Mouse (Mus musculus) fat pad, adult 2 months (tissue): ENCODE results near the gene Gm20517.
"Not testable (repeated sequence)": the region's sequence is repeated elsewhere in the genome, so short reads cannot be mapped to it uniquely, and the experiment has no call there.

Experiments
- DNase-seq: peaks from one replicate; pipeline ENCODE4 v3.0.0-alpha.2; 2011; ENCODE audit warnings: low read depth, low spot score; ENCODE audit errors: extremely low read depth

The Gm20517 gene

DNA sequence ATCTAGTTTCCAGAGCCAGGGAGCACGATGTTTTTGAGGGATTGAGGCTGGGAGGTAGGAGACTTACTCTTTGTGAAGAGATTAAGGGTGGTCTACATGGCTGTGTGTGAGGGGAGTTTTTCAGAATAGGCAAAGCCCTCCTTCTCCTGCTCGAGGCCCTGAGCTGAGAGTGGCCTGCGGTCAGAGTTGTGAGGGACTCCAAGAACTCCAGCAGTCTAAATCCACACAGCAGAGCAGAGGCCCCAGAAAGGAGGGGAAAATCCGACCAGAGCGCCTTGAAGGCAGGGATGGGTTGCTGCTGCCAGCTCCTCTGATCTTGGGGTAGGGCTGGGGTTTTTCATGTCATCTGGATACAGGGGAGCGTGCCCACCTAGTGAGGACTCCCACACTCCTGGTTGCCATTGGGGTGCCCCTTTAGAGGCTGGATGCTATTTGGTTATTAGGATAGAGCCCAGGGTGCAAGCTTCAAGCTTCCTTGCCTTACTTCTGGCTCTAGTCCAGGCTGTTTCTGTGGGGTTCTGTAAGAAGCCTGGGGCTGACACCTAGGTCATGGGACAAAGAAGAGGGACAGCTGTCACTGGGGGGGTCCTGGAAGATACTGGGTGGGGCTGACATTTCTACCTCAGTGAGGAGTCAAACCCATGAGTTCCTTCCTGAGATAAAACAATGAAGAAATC is 15.1 kb upstream of the Gm20517 start:
- no peak for DNase-seq

DNA sequence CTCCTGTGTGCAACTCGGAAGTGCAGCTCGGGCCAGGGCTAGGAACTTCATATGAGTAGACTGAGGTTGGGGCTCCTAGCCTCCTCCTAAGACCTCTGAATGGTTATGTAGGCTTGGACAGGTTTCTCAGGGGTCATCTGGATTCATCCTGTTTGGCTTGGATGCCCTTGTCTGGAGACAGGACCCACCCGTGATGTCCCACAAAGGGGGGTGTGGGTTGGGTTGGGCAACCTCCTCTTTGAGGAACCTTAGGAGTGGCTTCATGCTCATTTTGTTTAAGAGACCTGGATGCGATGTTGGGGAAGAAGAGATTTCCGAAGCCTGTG is 14.6 kb upstream of the Gm20517 start:
- no peak for DNase-seq

GRCm38 (mm10) chr17:47597261-47597660 is 14.1 kb upstream of the Gm20517 start:
- no peak for DNase-seq

GRCm38 (mm10) chr17:47597838-47598579 is 13.4 kb upstream of the Gm20517 start:
- no peak for DNase-seq

DNA sequence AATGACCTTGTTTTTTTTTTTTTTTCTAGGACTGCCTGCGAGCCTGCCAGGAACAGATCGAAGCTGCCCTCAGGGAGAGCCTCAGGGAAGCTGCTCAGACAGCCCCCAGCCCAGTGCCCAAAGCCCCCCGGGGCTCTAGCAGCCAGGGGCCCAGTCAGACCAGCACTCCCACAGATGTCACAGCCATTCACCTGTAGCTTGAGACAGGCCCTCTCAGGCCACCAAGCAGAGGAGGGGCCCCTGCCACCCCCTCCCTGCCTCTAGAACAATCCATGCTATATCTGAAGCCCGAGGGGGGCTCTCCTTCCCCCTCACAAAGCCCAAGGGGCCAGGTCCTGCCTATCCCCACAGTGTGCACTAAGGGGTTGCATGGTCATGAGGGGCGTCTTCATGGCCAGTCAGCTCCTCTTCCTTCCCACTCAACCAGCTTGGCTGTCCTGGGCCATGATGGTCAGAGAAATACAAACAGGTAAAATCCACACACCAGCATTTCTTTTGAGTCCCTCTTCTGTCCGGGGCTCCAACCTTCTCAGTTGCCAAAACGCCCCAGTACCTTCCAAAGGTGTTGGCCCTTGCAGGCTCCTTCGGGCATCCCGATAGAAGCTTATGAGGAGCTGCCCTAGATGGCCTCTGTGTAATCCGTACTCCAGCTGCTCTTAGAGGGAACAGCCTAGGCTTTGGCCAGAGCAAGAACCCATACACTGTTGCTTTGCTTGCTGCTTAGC is 12.6 kb upstream of the Gm20517 start:
- not testable (repeated sequence) for DNase-seq

DNA sequence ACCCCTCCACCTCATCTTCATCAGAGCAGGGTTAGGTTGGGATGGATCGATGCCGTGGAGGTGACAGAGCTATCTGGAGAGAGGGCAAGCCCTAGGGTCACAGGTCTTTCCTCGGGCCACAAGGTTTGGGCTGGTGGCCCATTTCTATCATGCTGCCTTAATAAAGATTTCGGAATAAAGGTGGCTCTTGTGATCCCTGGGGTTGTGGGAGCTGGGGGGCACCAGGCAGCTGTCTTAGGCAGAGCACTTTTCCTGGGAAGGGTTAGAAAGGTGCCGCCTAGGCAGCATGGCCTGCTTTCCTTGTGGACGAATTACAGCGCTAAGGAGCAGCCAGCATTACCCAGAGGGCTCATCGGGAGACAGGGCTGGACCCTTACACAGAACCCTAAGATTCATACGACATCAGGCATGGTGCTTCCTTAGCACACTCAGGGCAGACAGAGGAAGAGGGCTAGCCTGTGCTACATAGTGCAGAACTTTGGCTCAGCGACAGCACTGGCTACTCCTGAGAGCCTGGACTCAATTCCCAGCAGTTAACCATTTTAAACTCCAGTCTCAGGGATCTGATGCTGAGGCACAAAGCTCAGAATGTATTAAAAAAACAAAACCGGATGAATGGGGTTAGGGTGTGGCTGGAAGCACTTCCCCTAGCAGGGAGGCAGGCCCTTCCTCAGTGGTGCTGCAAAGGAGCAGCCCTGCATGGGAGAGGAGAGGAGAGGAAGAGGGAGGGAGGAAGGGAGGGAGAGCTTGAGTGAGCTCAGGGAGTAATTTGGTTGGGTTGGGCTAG is 11.7 kb upstream of the Gm20517 start:
- DNase-seq = no peak

DNA sequence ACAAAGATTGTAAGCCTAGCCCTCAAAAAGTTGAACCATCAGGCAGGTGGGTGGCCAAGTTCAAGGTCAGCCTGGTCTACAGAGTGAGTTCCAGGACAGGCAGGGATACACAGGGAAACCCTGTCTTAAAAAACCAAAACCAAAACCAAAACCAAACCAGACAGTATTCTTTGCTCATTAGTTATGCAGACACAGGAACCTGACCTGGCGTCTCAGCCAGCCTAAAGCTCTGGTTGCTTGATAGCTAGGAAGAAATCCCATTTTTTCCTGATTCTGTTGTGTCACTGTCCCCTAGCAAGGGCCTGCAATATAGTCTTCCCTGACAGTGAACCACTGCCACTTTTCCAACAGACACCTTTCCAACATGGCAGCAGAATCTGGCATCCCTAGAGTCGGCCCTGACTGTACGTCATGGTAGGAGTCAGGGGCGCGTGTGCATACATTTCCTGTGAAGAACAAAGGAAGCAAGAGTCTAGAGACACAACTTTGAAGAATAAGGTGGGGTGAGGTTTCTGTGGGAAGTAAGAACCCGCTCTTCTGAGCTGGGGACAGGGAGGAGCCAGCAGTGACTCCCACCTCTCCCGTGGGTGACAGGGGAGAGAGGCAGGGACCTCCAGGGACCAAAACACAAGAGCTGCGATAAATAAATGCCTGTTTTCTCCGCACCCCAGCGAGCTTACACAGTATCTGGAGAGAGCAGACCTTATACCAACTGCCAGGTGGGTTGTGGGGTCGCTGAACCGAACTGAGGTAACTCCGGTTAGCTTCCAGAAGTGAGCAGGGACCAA is 10.6 kb upstream of the Gm20517 start:
- no peak for DNase-seq

DNA sequence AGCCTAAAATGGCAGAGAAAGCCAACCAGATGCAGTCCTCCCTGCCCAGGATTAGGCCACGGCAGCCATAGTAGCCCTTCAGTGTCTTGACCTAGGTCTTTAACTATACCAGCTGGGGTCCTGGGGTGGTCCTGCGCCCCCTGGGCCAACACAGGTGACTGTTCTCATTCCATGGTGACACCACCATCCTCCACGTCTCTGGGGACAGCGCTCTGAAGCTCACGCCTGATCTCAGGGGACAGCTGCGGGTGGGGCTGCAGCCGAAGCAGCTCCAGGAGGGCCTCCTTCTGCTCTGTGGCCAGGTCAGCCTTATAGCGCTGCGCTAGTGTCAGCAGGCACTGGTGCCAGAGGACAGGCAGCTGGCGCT is 10.0 kb upstream of the Gm20517 start:
- DNase-seq = no peak

GRCm38 (mm10) chr17:47602289-47602688 is 9.1 kb upstream of the Gm20517 start:
- DNase-seq = no peak

DNA sequence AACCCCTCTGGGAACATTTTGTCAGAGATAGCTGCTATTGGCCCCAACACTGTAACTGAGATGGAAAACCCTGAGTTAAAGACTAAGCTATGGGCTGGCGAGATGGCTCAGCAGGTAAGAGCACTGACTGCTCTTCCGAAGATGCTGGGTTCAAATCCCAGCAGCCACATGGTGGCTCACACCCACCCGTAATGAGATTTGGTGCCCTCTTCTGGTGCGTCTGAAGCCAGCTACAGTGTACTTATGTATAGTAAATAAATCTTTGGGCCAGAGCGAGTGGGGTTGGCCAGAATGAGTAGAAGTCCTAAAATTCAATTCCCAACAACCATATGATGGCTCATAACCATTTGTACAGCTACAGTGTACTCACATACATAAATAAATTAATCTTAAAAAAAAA is 5.2 kb upstream of the Gm20517 start:
- no peak for DNase-seq

- DNase-seq = no peak
Observed at GRCm38 (mm10) chr17:47609182-47609581, 2.2 kb upstream of the Gm20517 start.

GRCm38 (mm10) chr17:47611661-47611982 is 233 bp downstream of the Gm20517 start:
- no peak for DNase-seq

- no peak for DNase-seq
Observed at GRCm38 (mm10) chr17:47614018-47614417, 2.6 kb downstream of the Gm20517 start.

GRCm38 (mm10) chr17:47616119-47616518 is 4.7 kb downstream of the Gm20517 start:
- no peak for DNase-seq

DNA sequence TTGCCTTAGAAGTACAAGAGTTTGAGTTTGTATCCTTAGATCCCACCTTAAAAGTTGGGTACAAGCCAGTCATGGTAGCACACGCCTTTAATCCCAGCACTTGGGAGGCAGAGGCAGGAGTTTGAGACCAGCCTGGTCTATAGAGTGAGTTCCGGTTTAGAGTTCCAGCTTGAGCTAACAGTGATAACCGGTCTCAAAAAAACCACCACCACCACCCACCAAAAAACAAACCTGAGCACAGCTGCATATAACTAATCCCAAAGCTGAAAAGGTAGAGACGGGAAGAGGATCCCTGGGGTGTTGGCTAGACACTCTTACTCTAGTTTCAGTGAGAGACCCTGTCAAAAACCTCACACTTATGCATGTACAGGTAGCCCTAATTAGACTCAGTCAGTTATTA is 5.3 kb downstream of the Gm20517 start:
- DNase-seq = no peak

DNA sequence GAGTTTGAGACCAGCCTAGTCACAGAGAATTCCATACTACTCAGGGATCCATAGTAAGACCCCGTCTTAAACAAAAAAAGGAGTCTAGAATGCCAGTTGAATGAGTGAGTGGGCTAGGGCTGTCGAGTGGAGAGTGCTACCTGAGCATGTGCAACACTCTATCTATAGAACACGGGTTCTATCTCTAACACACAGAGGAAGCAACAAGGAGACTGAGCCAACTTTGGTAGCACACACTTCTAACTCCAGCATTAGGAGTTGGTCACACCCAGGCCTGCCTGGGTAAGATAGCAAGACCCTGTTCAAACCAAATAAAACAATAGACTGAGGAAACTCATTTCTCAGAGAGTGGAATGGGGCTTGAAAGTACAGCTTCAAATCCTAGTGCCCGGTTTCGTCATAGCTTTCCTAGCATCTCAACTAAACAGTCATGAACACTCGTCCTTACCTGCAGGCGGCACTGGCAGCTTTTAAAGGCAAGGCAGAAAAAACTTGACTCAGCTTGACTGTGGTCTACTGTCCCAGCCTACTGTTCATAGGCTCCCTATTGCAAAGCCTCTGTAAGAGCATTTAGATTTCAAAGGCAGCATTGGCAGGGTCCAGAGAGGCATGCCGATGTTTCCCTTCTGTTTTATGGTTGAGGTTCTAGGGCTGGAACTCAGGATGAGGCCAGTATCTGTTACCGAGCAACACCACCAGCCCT is 6.4 kb downstream of the Gm20517 start:
- DNase-seq = no peak

- DNase-seq = no peak
Observed at GRCm38 (mm10) chr17:47618556-47619311, 7.3 kb downstream of the Gm20517 start.

DNA sequence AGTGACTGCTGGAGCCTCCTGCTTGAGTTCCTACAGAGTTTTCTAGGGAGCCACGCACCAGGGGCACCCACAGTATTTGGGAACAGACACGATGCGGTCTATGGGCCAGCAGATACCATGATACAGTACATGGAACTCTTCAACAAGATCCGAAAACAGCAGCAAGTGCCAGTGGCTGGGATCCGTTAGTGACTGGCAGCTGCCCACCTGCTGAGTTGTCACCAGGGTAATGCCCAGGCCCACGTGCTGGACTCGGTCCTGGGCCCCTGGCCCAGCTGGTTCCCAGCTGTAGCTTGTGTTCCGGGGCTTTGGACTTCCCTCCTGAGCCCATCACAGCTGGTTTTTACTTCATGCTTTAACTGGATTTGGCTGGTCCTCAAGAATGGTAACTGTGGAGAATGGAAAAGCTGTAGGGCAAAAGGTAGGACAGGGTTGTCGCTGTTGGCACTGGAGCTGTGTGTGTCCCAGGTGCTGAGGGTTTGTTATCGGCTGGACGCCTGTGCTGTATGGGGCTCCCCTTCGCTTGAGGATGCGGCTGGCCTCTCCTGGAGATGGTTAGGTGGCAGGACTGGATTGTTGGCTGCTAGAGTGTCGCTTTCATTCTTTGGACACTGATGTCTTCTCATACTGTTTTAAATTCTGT is 11.6 kb downstream of the Gm20517 start:
- DNase-seq = no peak

DNA sequence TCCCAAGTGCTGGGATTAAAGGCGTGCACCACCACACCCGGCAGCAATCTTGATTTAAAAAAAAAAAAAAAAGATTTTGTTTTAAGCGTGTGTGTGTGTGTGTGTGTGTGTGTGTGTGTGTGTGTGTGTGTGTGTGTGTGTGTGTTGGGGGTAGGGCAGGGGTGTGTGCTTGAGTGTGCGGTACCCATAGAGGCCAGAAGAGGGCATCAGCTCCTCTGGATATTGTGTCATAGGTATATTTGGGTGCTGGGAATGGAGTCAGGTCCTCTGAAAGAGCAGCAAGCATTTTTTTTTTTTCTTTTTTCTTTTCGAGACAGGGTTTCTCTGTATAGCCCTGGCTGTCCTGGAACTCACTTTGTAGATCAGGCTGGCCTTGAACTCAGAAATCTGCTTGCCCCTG is 13.2 kb downstream of the Gm20517 start:
- not testable (repeated sequence) for DNase-seq
